ENCODE assay signal across 8 mouse cellular contexts in the genomic region with DNA sequence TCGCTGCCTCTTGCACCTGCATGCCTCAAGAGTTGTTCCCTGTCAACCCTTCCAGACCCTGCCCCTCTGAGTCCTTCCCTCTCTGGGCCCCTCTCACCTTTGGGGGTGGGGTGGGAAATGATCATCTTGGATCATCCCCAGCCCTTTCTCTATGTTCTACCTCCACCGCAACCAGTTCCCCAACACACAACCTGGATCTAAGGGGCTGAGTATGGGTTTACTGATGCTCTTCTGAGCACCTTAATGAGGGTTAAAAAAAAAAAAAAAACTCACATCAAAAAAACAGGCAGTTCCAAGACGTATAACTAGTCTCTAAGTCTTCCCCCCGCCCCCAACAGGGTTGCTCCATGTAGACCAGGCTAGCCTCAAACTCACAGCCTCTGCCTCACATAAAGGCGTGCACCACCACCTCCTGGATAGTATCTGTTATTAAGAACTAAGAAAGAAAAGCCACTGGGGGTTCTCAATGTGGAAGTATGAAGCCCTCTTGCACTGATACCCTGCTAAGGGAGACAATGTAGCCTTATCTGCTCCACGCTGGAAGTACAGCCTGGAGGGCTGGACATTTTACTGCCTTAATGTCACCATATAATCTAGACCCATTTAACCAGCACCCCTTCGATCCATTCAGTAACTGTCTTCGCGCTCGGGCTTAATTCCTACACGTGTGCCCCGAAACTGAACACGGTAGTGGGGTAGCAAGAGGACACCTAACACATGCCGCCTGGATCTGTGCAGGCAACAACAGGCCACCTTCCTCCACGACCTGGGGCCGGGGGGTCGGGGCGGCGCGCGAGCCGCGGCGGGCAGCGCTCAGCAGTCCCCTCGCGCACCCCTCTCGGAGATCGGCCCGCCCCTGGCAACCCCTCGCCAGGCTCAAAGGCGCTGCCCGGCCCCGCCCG. TPM values are rescaled to one million over a fixed set of nuclear protein-coding genes. Genes with fewer than 3 reads are reported as not detected.
A peak's percentile ranks its signal among the peaks of the same experiment; 100 is the strongest.
DNase-seq lines count a peak whose midpoint lies in the region; ATAC-seq and TF ChIP-seq lines count a peak whose summit lies in the region.

No protein-coding gene starts in this region.

- ATAC-seq in kidney, embryonic 15.5 days (replicated peaks; ENCODE audit: low FRiP score) = peak; percentile 86; the same call in 1 of the 2 replicates
- ATAC-seq in forebrain, embryonic 15.5 days (replicated peaks) = no peak
- peak; percentile 67; the same call in 1 of the 2 replicates for ATAC-seq in liver, postnatal 0 days

- H3K4me3 ChIP-seq in kidney, embryonic 15.5 days (replicated peaks) = peak overlapping the region; percentile 96
- peak overlapping the region; percentile 98 for H3K4me3 ChIP-seq in forebrain, embryonic 15.5 days
- peak overlapping the region; percentile 70 for H3K4me3 ChIP-seq in liver, postnatal 0 days (ENCODE audit: low read depth, low read length)

- peak overlapping the region; percentile 83 for H3K4me2 ChIP-seq in kidney, embryonic 15.5 days
- H3K4me2 ChIP-seq in forebrain, embryonic 15.5 days (replicated peaks) = peak overlapping the region; percentile 95
- peak overlapping the region; percentile 90 for H3K4me2 ChIP-seq in liver, postnatal 0 days (ENCODE audit: low read depth, low read length)

- no peaks in the 10 kb centered on the region for H3K27me3 ChIP-seq in kidney, embryonic 15.5 days
- H3K27me3 ChIP-seq in forebrain, embryonic 15.5 days = no peaks in the 10 kb centered on the region
- no peaks in the 10 kb centered on the region for H3K27me3 ChIP-seq in liver, postnatal 0 days (ENCODE audit: insufficient read depth, low read length)

- H3K9ac ChIP-seq in kidney, embryonic 15.5 days = peak overlapping the region; percentile 80
- peak overlapping the region; percentile 90 for H3K9ac ChIP-seq in forebrain, embryonic 15.5 days (replicated peaks)
- peak overlapping the region; percentile 76 for H3K9ac ChIP-seq in liver, postnatal 0 days (replicated peaks)

- no peak for DNase-seq in kidney, postnatal 14 days
- peak; percentile 39 for DNase-seq in R1 (ENCODE audit: low read depth, low spot score)
- DNase-seq in liver, postnatal 0 days = no peak
- DNase-seq in retina, embryonic 14.5 days (ENCODE audit: low spot score) = no peak
- no peak for DNase-seq in left cerebral cortex, adult 18-20 months (ENCODE audit: low spot score in 2 of 2)
- DNase-seq in kidney, postnatal 36 days = no peak

- WGBS in kidney, embryonic 15.5 days = 6% methylated on average over 35 of the region's 35 CpGs
- 6% methylated on average over 35 of the region's 35 CpGs for WGBS in forebrain, embryonic 15.5 days
- WGBS in liver, postnatal 0 days (ENCODE audit: insufficient replicate concordance) = 9% methylated on average over 27 of the region's 35 CpGs

- TF ChIP-seq EP300 in liver, postnatal 0 days (IDR thresholded peaks at IDR 0.05; ENCODE audit: low read depth) = no peak

- H3K36me3 ChIP-seq in kidney, embryonic 15.5 days = peaks cover 35% of the 10 kb centered on the region
- peaks cover 16% of the 10 kb centered on the region for H3K36me3 ChIP-seq in forebrain, embryonic 15.5 days
- peaks cover 20% of the 10 kb centered on the region for H3K36me3 ChIP-seq in liver, postnatal 0 days (replicated peaks; ENCODE audit: insufficient read depth, low read length)

- no peak for TF ChIP-seq CTCF in liver, postnatal 0 days (IDR thresholded peaks at IDR 0.05; ENCODE audit: low read depth)

- H3K27ac ChIP-seq in kidney, embryonic 15.5 days = peak overlapping the region; percentile 96
- H3K27ac ChIP-seq in forebrain, embryonic 15.5 days (replicated peaks) = peak overlapping the region; percentile 93
- H3K27ac ChIP-seq in liver, postnatal 0 days (ENCODE audit: low read depth) = peak overlapping the region; percentile 91

- H3K9me3 ChIP-seq in kidney, embryonic 15.5 days (replicated peaks) = no peaks in the 10 kb centered on the region
- no peaks in the 10 kb centered on the region for H3K9me3 ChIP-seq in forebrain, embryonic 15.5 days
- H3K9me3 ChIP-seq in liver, postnatal 0 days (ENCODE audit: low read length) = no peaks in the 10 kb centered on the region

- peaks cover 40% of the 10 kb centered on the region for H3K4me1 ChIP-seq in kidney, embryonic 15.5 days
- peaks cover 25% of the 10 kb centered on the region for H3K4me1 ChIP-seq in forebrain, embryonic 15.5 days
- peaks cover 35% of the 10 kb centered on the region for H3K4me1 ChIP-seq in liver, postnatal 0 days (ENCODE audit: insufficient read depth)

RNA-seq across cellular contexts. Expression of a gene that starts 0.7 kb away (rescaled TPM):
- 152 and 165 TPM in 2 replicates for polyA plus RNA-seq in kidney, embryonic 15.5 days (2015; fragmentation: Nextera tagmentation; extraction: Ambion mirVana)
- 127 TPM in 2 replicates for polyA plus RNA-seq in forebrain, embryonic 15.5 days (2015; fragmentation: Nextera tagmentation; extraction: Ambion mirVana)
- 111 and 118 TPM in 2 replicates for polyA plus RNA-seq in liver, postnatal 0 days (2015; fragmentation: Nextera tagmentation; extraction: Ambion mirVana)
- 10 to 100 TPM; 64.6 to 64.7 TPM for total RNA-seq in left cerebral cortex, adult 18-20 months (2021)

RNA-seq across cellular contexts. Expression of a gene that starts 0.9 kb away (rescaled TPM):
- polyA plus RNA-seq in kidney, embryonic 15.5 days (2015; fragmentation: Nextera tagmentation; extraction: Ambion mirVana) = 5.1 and 5.3 TPM in 2 replicates
- polyA plus RNA-seq in forebrain, embryonic 15.5 days (2015; fragmentation: Nextera tagmentation; extraction: Ambion mirVana) = 8.8 and 8.9 TPM in 2 replicates
- polyA plus RNA-seq in liver, postnatal 0 days (2015; fragmentation: Nextera tagmentation; extraction: Ambion mirVana) = 2.2 TPM in 2 replicates
- total RNA-seq in left cerebral cortex, adult 18-20 months (2021) = 10 to 100 TPM in 1 of 2 experiments, 1 to 10 TPM in 1; 9.0 to 10.4 TPM

RNA-seq across cellular contexts. Expression of a gene that starts 18.6 kb away (rescaled TPM):
- 23.2 and 24.0 TPM in 2 replicates for polyA plus RNA-seq in kidney, embryonic 15.5 days (2015; fragmentation: Nextera tagmentation; extraction: Ambion mirVana)
- polyA plus RNA-seq in forebrain, embryonic 15.5 days (2015; fragmentation: Nextera tagmentation; extraction: Ambion mirVana) = 22.0 and 23.5 TPM in 2 replicates
- 5.9 and 6.8 TPM in 2 replicates for polyA plus RNA-seq in liver, postnatal 0 days (2015; fragmentation: Nextera tagmentation; extraction: Ambion mirVana)
- 10 to 100 TPM; 18.5 to 19.2 TPM for total RNA-seq in left cerebral cortex, adult 18-20 months (2021)

RNA-seq across cellular contexts. Expression of a gene that starts 28.9 kb away (rescaled TPM):
- 2.6 TPM in 2 replicates for polyA plus RNA-seq in kidney, embryonic 15.5 days (2015; fragmentation: Nextera tagmentation; extraction: Ambion mirVana)
- polyA plus RNA-seq in forebrain, embryonic 15.5 days (2015; fragmentation: Nextera tagmentation; extraction: Ambion mirVana) = 10.0 and 12.7 TPM in 2 replicates
- polyA plus RNA-seq in liver, postnatal 0 days (2015; fragmentation: Nextera tagmentation; extraction: Ambion mirVana) = 0.04 TPM in 1 of 2 replicates, not detected in the other
- total RNA-seq in left cerebral cortex, adult 18-20 months (2021) = 10 to 100 TPM; 69.2 to 88.5 TPM
